Mouse (Mus musculus) MEL-GATA-1-ER (cell line): ENCODE measurements at regions not wholly inside any gene's neighbourhood (a gene's known extent, or its start where the extent isn't known, plus 50 kb on each side); places are given as distances from the start of the nearest gene placed in this dataset.

Experiments used
- DNase-seq: peaks from one replicate; pipeline ENCODE4 v3.0.0-alpha.2; 2012; ENCODE audit warnings: low read depth; ENCODE audit errors: extremely low read depth

GRCm38 (mm10) chrX:121533360-121533759 lies 863.8 kb downstream of the Nap1l3 start:
- DNase-seq, result peak; percentile 56

GRCm38 (mm10) chrX:121519830-121520229 lies 877.4 kb downstream of the Nap1l3 start:
- no peak for DNase-seq

GRCm38 (mm10) chrX:121497727-121498126 lies 899.5 kb downstream of the Nap1l3 start:
- DNase-seq, result peak; percentile 71

GRCm38 (mm10) chrX:121497219-121497618 lies 900.0 kb downstream of the Nap1l3 start:
- no peak for DNase-seq

GRCm38 (mm10) chrX:121479402-121479989 lies 917.7 kb downstream of the Nap1l3 start:
- no peak for DNase-seq

GRCm38 (mm10) chrX:121429078-121429477 lies 968.1 kb downstream of the Nap1l3 start:
- no peak for DNase-seq
